Mouse (Mus musculus) intestine, embryonic 15.5 days (tissue): ENCODE measurements around the gene Susd1. TPM values are rescaled to one million over a fixed set of nuclear protein-coding genes. Genes with fewer than 3 reads are reported as not detected.

Experiments
- ATAC-seq: fragments of 200-750 bp; cut with Nextera tagmentation; 2 replicates; pipeline ENCODE4 v1.8.0; 2017; ENCODE audit warnings: moderate TSS enrichment, moderate library complexity
- H3K27ac ChIP-seq: fragments of 300-500 bp; sonication (generic); 2 replicates; pipeline ENCODE4 v1.5.1; 2015; ENCODE audit warnings: mild to moderate bottlenecking, inconsistent platforms
- H3K27me3 ChIP-seq: fragments of 300-500 bp; sonication (generic); replicated peaks from 2 replicates; pipeline ENCODE4 v1.6.1; 2015; ENCODE audit warnings: inconsistent platforms
- H3K36me3 ChIP-seq: fragments of 300-500 bp; sonication (generic); 2 replicates; pipeline ENCODE4 v1.6.1; 2015; ENCODE audit warnings: inconsistent platforms
- H3K4me1 ChIP-seq: fragments of 300-500 bp; sonication (generic); replicated peaks from 2 replicates; pipeline ENCODE4 v1.6.1; 2015; ENCODE audit warnings: inconsistent platforms
- H3K4me2 ChIP-seq: fragments of 300-500 bp; sonication (generic); replicated peaks from 2 replicates; pipeline ENCODE4 v1.6.1; 2015; ENCODE audit warnings: mild to moderate bottlenecking, inconsistent platforms
- H3K4me3 ChIP-seq: fragments of 300-500 bp; sonication (generic); replicated peaks from 2 replicates; pipeline ENCODE4 v1.5.1; 2015; ENCODE audit warnings: inconsistent platforms
- H3K9ac ChIP-seq: fragments of 300-500 bp; sonication (generic); 2 replicates; pipeline ENCODE4 v1.6.1; 2015; ENCODE audit warnings: inconsistent platforms
- H3K9me3 ChIP-seq: fragments of 300-500 bp; sonication (generic); 2 replicates; pipeline ENCODE4 v1.6.1; 2016; ENCODE audit warnings: inconsistent platforms
- WGBS: fragments of 180-500 bp; shearing (Covaris S2); methylation state at CpG from one replicate; pipeline ENCODE4 v1.1.7; 2015; 5-methylcytosine and 5-hydroxymethylcytosine counted together
- polyA plus RNA-seq: library from polyadenylated mRNA; unstranded; fragments of >200 nt; fragmentation: Nextera tagmentation; extraction: Ambion mirVana; gene quantifications from 2 replicates; pipeline ENCODE4 v1.2.1, GENCODE M21; 2015

The Susd1 gene
- polyA plus RNA-seq, 1 experiment from 2014 or later = 10.8 TPM

DNA sequence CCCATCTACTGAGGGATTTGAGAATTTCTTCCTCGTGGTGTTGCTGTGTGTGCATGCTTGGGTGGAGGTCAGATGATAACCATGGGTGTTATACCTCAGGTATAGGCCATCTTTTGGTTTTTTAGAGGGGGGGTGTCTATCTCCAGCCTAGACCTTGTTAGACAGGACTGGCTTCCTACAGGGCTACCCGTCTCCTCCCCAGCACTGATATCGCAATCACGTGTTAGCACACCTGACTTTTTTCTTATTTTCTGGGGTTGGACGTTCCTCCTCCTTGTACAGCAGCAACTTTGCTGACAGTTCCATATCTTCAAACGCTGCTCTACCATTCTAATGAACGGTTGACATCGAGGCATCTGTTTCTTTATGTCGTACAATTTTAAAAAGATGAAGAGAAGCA is 160.5 kb downstream of the Susd1 start:
- Histone ChIP-seq H3K27me3 (no peaks in the 10 kb centered on the region), H3K4me3 (no peak overlapping the region), H3K27ac (no peak overlapping the region), H3K9me3 (no peaks in the 10 kb centered on the region), H3K36me3 (no peaks in the 10 kb centered on the region), H3K4me1 (no peaks in the 10 kb centered on the region), H3K9ac (no peak overlapping the region), H3K4me2 (no peak overlapping the region)
- ATAC-seq = no peak
- 93% methylated on average over 9 of the region's 9 CpGs for WGBS

DNA sequence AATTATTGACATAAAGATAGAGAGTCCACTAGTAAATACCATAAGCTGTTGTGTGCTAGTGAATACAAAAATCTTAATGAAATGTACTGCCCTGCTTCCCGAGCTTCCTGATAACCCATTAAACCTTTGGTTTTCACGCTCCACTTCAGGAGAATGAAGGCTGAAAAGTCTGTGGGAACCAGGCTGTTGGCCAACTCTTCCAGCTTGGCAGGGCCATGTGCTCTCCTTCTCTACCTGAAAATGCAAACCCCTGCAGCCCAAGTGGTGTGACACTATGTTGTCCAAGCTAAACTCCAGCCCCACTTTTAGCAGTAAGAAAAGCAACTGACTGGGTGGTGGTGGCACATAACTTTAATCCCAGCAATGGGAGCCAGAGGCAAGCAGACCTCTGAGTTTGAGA is 162.5 kb downstream of the Susd1 start:
- no peak overlapping the region for H3K4me3 ChIP-seq
- no peaks in the 10 kb centered on the region for H3K27me3 ChIP-seq
- ATAC-seq = no peak
- no peaks in the 10 kb centered on the region for H3K36me3 ChIP-seq
- no peak overlapping the region for H3K9ac ChIP-seq
- WGBS = 80% methylated on average over 2 of the region's 2 CpGs
- H3K4me2 ChIP-seq = no peak overlapping the region
- no peaks in the 10 kb centered on the region for H3K4me1 ChIP-seq
- no peak overlapping the region for H3K27ac ChIP-seq
- no peaks in the 10 kb centered on the region for H3K9me3 ChIP-seq

DNA sequence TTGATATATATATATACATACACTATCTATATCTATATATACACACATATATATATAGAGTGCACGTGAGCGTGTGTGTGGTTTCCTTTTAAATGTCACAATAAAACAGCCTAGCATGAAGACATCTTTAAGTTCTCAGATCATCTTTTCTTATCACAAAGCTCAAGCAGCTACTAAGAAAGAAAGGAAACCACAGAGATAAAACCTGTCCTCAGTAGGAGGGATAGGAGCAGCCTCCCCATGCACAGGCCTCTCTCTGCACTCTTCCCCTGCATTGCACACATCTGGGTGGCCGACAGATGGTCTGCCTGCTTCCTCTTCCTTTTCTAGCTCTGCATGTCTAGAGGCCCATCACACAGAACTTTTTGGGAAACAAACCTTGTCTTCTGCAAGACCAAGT is 162.9 kb downstream of the Susd1 start:
- Histone ChIP-seq H3K4me2 (no peak overlapping the region), H3K9ac (no peak overlapping the region), H3K27ac (no peak overlapping the region), H3K4me3 (no peak overlapping the region), H3K27me3 (no peaks in the 10 kb centered on the region), H3K4me1 (no peaks in the 10 kb centered on the region), H3K36me3 (no peaks in the 10 kb centered on the region), H3K9me3 (no peaks in the 10 kb centered on the region)
- ATAC-seq = no peak
- 78% methylated on average over 3 of the region's 3 CpGs for WGBS

GRCm38 (mm10) chr4:59274136-59274535 is 164.3 kb downstream of the Susd1 start:
- Histone ChIP-seq H3K9me3 (no peaks in the 10 kb centered on the region), H3K27ac (no peak overlapping the region), H3K27me3 (no peaks in the 10 kb centered on the region), H3K36me3 (no peaks in the 10 kb centered on the region), H3K9ac (no peak overlapping the region), H3K4me2 (no peak overlapping the region), H3K4me1 (no peaks in the 10 kb centered on the region), H3K4me3 (no peak overlapping the region)
- no peak for ATAC-seq
- 63% methylated on average over 4 of the region's 4 CpGs for WGBS

DNA sequence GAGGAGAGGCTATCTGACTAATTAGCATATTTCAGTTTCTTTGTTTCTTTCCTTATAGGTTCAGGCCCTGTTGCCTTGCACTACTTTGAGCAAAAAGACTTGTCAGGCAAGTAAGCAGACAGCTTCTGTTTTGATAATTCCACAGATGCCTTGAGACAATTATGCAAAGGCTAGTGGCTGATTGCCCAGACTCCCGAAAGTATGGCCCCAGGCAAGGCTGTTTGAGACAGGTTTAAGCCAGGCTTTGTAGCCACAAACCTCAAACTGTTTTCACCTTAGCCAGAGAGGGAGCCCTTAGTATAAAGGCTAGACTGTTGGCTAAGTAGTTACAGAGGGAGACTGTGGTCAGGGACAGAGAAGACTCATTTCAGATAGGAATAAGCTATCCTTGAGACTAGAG is 165.1 kb downstream of the Susd1 start:
- no peak overlapping the region for H3K27ac ChIP-seq
- no peaks in the 10 kb centered on the region for H3K36me3 ChIP-seq
- H3K4me3 ChIP-seq = no peak overlapping the region
- no peaks in the 10 kb centered on the region for H3K4me1 ChIP-seq
- H3K9ac ChIP-seq = no peak overlapping the region
- WGBS = 50% methylated on average over 1 of the region's 1 CpGs
- no peak for ATAC-seq
- no peak overlapping the region for H3K4me2 ChIP-seq
- no peaks in the 10 kb centered on the region for H3K9me3 ChIP-seq
- H3K27me3 ChIP-seq = no peaks in the 10 kb centered on the region

GRCm38 (mm10) chr4:59265631-59266030 is 172.8 kb downstream of the Susd1 start:
- no peak overlapping the region for H3K4me3 ChIP-seq
- H3K36me3 ChIP-seq = no peaks in the 10 kb centered on the region
- ATAC-seq = no peak
- H3K27me3 ChIP-seq = no peaks in the 10 kb centered on the region
- H3K4me1 ChIP-seq = no peaks in the 10 kb centered on the region
- WGBS = 92% methylated on average over 5 of the region's 5 CpGs
- no peak overlapping the region for H3K4me2 ChIP-seq
- no peaks in the 10 kb centered on the region for H3K9me3 ChIP-seq
- no peak overlapping the region for H3K9ac ChIP-seq
- no peak overlapping the region for H3K27ac ChIP-seq

DNA sequence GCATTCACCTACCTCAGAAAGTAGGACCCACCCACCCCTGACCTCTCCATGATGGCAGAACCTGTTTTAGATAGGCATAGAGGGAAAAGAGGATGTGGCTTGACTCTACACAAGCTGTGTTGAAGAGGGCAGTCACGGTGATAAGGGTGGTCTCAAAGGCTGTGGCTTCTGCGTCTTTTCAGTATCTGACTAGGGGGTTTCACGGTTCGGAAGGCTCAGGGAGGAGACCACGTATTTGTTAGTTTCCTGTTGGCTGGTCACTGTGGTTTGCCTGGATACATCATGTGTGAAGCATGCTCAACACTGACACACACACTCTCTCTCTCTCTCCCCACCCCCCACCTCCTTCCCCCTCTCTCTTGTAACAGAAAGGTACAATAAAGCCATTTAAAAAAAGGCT is 173.3 kb downstream of the Susd1 start:
- WGBS = 87% methylated on average over 5 of the region's 5 CpGs
- Histone ChIP-seq H3K9me3 (no peaks in the 10 kb centered on the region), H3K27ac (no peak overlapping the region), H3K36me3 (no peaks in the 10 kb centered on the region), H3K27me3 (no peaks in the 10 kb centered on the region), H3K9ac (no peak overlapping the region), H3K4me1 (no peaks in the 10 kb centered on the region), H3K4me3 (no peak overlapping the region), H3K4me2 (no peak overlapping the region)
- no peak for ATAC-seq

Other genes starting within 250 kb of the Susd1 start
- gene Ugcg, start 249.4 kb downstream of the Susd1 start, polyA plus RNA-seq = 10.7 and 11.5 TPM in 2 replicates
- 57.8 and 66.9 TPM in 2 replicates for gene Ptbp3, start 110.7 kb upstream of the Susd1 start, polyA plus RNA-seq
- gene Hsdl2, start 142.9 kb upstream of the Susd1 start, polyA plus RNA-seq = 17.6 and 20.2 TPM in 2 replicates
- gene E130308A19Rik, start 187.6 kb upstream of the Susd1 start, polyA plus RNA-seq = 14.7 and 15.1 TPM in 2 replicates